Mouse (Mus musculus) embryonic facial prominence, embryonic 11.5 days (tissue): ENCODE results near the gene Npas1. TPM values are rescaled to one million over a fixed set of nuclear protein-coding genes. Genes with fewer than 3 reads are reported as not detected.

Experiments used
- ATAC-seq: fragments of 200-750 bp; cut with Nextera tagmentation; replicated peaks from 2 replicates; pipeline ENCODE4 v1.8.0; 2017; ENCODE audit warnings: low read depth; ENCODE audit not compliant: insufficient number of reproducible peaks, low FRiP score, low TSS enrichment
- DNase-seq: peaks from one replicate; pipeline ENCODE4 v3.0.0-alpha.2; 2015; ENCODE audit warnings: low spot score
- H3K27ac ChIP-seq: fragments of 300-500 bp; sonication (generic); replicated peaks from 2 replicates; pipeline ENCODE4 v1.5.1; 2014; ENCODE audit warnings: mild to moderate bottlenecking, low read depth, low read length, control low read depth
- H3K27me3 ChIP-seq: fragments of 300-500 bp; sonication (generic); 2 replicates; pipeline ENCODE4 v1.6.1; 2014; ENCODE audit warnings: mild to moderate bottlenecking, low read length, moderate library complexity, mixed read lengths; ENCODE audit not compliant: control insufficient read depth, insufficient read depth
- H3K36me3 ChIP-seq: fragments of 300-500 bp; sonication (generic); replicated peaks from 2 replicates; pipeline ENCODE4 v1.6.1; 2014; ENCODE audit warnings: low read depth, mild to moderate bottlenecking, low read length, moderate library complexity, mixed read lengths; ENCODE audit not compliant: control insufficient read depth, insufficient read depth
- H3K4me1 ChIP-seq: fragments of 300-500 bp; sonication (generic); 2 replicates; pipeline ENCODE4 v1.6.1; 2014; ENCODE audit warnings: low read length, mixed read lengths; ENCODE audit not compliant: control insufficient read depth, insufficient read depth
- H3K4me2 ChIP-seq: fragments of 300-500 bp; sonication (generic); 2 replicates; pipeline ENCODE4 v1.6.1; 2014; ENCODE audit warnings: low read depth, mild to moderate bottlenecking, control low read depth, low read length, moderate library complexity
- H3K4me3 ChIP-seq: fragments of 300-500 bp; sonication (generic); 2 replicates; pipeline ENCODE4 v1.5.1; 2014; ENCODE audit warnings: low read depth, low read length, control low read depth
- H3K9ac ChIP-seq: fragments of 300-500 bp; sonication (generic); replicated peaks from 2 replicates; pipeline ENCODE4 v1.6.1; 2014; ENCODE audit warnings: mild to moderate bottlenecking, control low read depth, low read length
- H3K9me3 ChIP-seq: fragments of 300-500 bp; sonication (generic); replicated peaks from 2 replicates; pipeline ENCODE4 v1.6.1; 2016; ENCODE audit warnings: mild to moderate bottlenecking, low read length, inconsistent platforms, mixed read lengths; ENCODE audit not compliant: control insufficient read depth
- WGBS: fragments of 180-500 bp; shearing (Covaris S2); extraction: QIAGEN DNeasy Blood & Tissue Kit; methylation state at CpG from one replicate; pipeline ENCODE4 v1.1.7; 2014; 5-methylcytosine and 5-hydroxymethylcytosine counted together
- polyA plus RNA-seq: library from polyadenylated mRNA; unstranded; fragments of >200 nt; fragmentation: Nextera tagmentation; extraction: Ambion mirVana; gene quantifications from 2 replicates; pipeline ENCODE4 v1.2.1, GENCODE M21; 2014

Npas1 gene
- 0.21 and 0.25 TPM in 2 replicates for polyA plus RNA-seq

GRCm38 (mm10) chr7:16477628-16478027 lies at the start of gene Npas1:
TSS of gene Npas1 (minus strand) at chr7:16477728.
- H3K4me2 ChIP-seq, result peak within 1 kb of the TSS; percentile 57
- no peaks in the 10 kb centered on the region for H3K36me3 ChIP-seq
- peaks cover 3% of the 10 kb centered on the region; the same call in 1 of the 2 replicates for H3K4me1 ChIP-seq
- peak within 1 kb of the TSS; percentile 32 for H3K4me3 ChIP-seq
- no peaks in the 10 kb centered on the region for H3K9me3 ChIP-seq
- H3K27ac ChIP-seq, result no peak within 1 kb of the TSS
- no peak within 1 kb of the TSS for H3K9ac ChIP-seq
- DNase-seq, result no peak
- WGBS, result 90% methylated on average over 8 of the region's 8 CpGs
- ATAC-seq, result no peak
- peaks cover 49% of the 10 kb centered on the region for H3K27me3 ChIP-seq

- no peaks in the 10 kb centered on the region for H3K4me1 ChIP-seq
- ATAC-seq (no peak), DNase-seq (no peak)
- H3K4me2 ChIP-seq, result no peak overlapping the region
- no peaks in the 10 kb centered on the region for H3K27me3 ChIP-seq
- no peak overlapping the region for H3K9ac ChIP-seq
- H3K36me3 ChIP-seq, result no peaks in the 10 kb centered on the region
- no peak overlapping the region for H3K27ac ChIP-seq
- no peaks in the 10 kb centered on the region for H3K9me3 ChIP-seq
- H3K4me3 ChIP-seq, result no peak overlapping the region
- WGBS, result 88% methylated on average over 2 of the region's 2 CpGs
These were observed 48.5 kb upstream of the Npas1 start for GRCm38 (mm10) chr7:16525995-16526394.

- no peak for ATAC-seq
- H3K36me3 ChIP-seq, result no peaks in the 10 kb centered on the region
These were observed 47.9 kb upstream of the Npas1 start for GRCm38 (mm10) chr7:16525448-16525847.

GRCm38 (mm10) chr7:16524308-16524707 lies 46.8 kb upstream of the Npas1 start:
- H3K9me3 ChIP-seq, result no peaks in the 10 kb centered on the region

More at GRCm38 (mm10) chr7:16525448-16525847, 47.9 kb upstream of the Npas1 start:
- 84% methylated on average over 3 of the region's 3 CpGs for WGBS
- no peak overlapping the region for H3K4me2 ChIP-seq
- no peak overlapping the region for H3K4me3 ChIP-seq
- H3K27me3 ChIP-seq, result no peaks in the 10 kb centered on the region
- no peak overlapping the region for H3K27ac ChIP-seq
- H3K4me1 ChIP-seq, result no peaks in the 10 kb centered on the region
- DNase-seq, result no peak
- H3K9ac ChIP-seq, result no peak overlapping the region
- no peaks in the 10 kb centered on the region for H3K9me3 ChIP-seq

GRCm38 (mm10) chr7:16519310-16519709 lies 41.8 kb upstream of the Npas1 start:
- DNase-seq, result no peak
- H3K4me2 ChIP-seq, result no peak overlapping the region
- WGBS, result 90% methylated on average over 2 of the region's 2 CpGs
- no peak overlapping the region for H3K9ac ChIP-seq
- H3K4me3 ChIP-seq, result no peak overlapping the region
- no peaks in the 10 kb centered on the region for H3K4me1 ChIP-seq
- no peaks in the 10 kb centered on the region for H3K27me3 ChIP-seq
- no peaks in the 10 kb centered on the region for H3K9me3 ChIP-seq
- ATAC-seq, result no peak
- H3K27ac ChIP-seq, result no peak overlapping the region
- H3K36me3 ChIP-seq, result no peaks in the 10 kb centered on the region; the same call in 1 of the 2 replicates

More at GRCm38 (mm10) chr7:16524308-16524707, 46.8 kb upstream of the Npas1 start:
- DNase-seq (no peak), ATAC-seq (no peak)
- Histone ChIP-seq H3K4me2 (no peak overlapping the region), H3K4me1 (no peaks in the 10 kb centered on the region), H3K4me3 (no peak overlapping the region), H3K27ac (no peak overlapping the region), H3K9ac (no peak overlapping the region), H3K27me3 (no peaks in the 10 kb centered on the region), H3K36me3 (no peaks in the 10 kb centered on the region)
- WGBS, result 86% methylated on average over 2 of the region's 2 CpGs

- Histone ChIP-seq H3K4me1 (no peaks in the 10 kb centered on the region), H3K27ac (no peak overlapping the region), H3K9ac (no peak overlapping the region), H3K4me2 (no peak overlapping the region), H3K27me3 (no peaks in the 10 kb centered on the region), H3K9me3 (no peaks in the 10 kb centered on the region), H3K4me3 (no peak overlapping the region), H3K36me3 (no peaks in the 10 kb centered on the region; the same call in 1 of the 2 replicates)
- WGBS, result 82% methylated on average over 5 of the region's 5 CpGs
- ATAC-seq (no peak), DNase-seq (no peak)
These were observed 39.7 kb upstream of the Npas1 start for GRCm38 (mm10) chr7:16517198-16517597.

- DNase-seq (peak; percentile 56), ATAC-seq (0 out of 2 replicates have a peak, but pooled peaks have one; percentile 39)
- 13% methylated on average over 3 of the region's 3 CpGs for WGBS
- Histone ChIP-seq H3K27me3 (no peaks in the 10 kb centered on the region), H3K36me3 (peaks cover 6% of the 10 kb centered on the region), H3K27ac (no peak overlapping the region), H3K9ac (no peak overlapping the region), H3K4me2 (no peak overlapping the region), H3K9me3 (no peaks in the 10 kb centered on the region), H3K4me1 (no peaks in the 10 kb centered on the region), H3K4me3 (no peak overlapping the region)
These were observed 29.8 kb upstream of the Npas1 start for GRCm38 (mm10) chr7:16507284-16507683.

- no peak for ATAC-seq
- Histone ChIP-seq H3K4me3 (no peak overlapping the region), H3K36me3 (peaks cover 6% of the 10 kb centered on the region), H3K9ac (no peak overlapping the region), H3K4me1 (no peaks in the 10 kb centered on the region), H3K27ac (no peak overlapping the region), H3K27me3 (no peaks in the 10 kb centered on the region), H3K9me3 (no peaks in the 10 kb centered on the region), H3K4me2 (no peak overlapping the region)
- WGBS, result 90% methylated on average over 3 of the region's 3 CpGs
- no peak for DNase-seq
These were observed 27.7 kb upstream of the Npas1 start for GRCm38 (mm10) chr7:16505226-16505593.
